ENCODE assay signal across 18 mouse cellular contexts in the genomic region with DNA sequence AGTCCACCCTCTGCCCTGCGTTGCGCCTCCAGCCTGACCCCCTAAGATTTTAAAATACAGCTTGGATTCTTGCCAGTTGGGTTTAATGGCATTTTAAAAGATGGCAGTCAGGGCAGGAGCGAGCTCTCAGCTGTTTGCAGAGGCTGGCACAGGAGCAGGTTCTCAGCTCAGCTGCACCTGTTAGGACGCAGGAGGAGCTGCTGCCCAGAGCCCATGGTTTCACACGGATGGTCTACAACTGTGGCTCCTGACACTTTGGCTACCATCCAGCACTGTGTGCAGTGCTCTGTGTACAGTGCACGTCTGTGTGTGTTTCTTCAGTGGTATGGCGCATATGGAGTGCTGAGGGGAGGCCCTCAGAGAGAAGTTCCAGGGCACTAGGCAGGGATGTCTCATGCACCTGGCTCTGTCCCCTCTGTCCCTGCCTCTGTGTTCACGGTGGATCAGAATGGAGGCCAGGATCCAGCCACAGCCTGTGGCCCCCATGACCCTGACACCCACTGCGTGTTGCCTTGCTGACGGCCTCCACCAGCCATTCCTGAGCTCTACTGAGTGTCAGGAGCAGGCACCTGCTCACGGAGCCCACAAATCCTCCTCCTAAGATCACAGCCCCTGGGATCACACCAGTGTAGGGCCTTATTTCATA. TPM values are rescaled to one million over a fixed set of nuclear protein-coding genes. Genes with fewer than 3 reads are reported as not detected.
DNase-seq lines count a peak whose midpoint lies in the region; ATAC-seq and TF ChIP-seq lines count a peak whose summit lies in the region.
"Had no signal": no experiment of that assay in that cellular context is flagged by ENCODE, and none has a peak within 500 bp of the region (broad histone marks: within the 10 kb centered on the region; RNA-seq: fewer than 3 reads in every experiment).

No protein-coding gene starts in this region.

- H3K9me3 ChIP-seq in midbrain, postnatal 0 days (ENCODE audit: low read length), result no peaks in the 10 kb centered on the region
- H3K9me3 ChIP-seq in midbrain, embryonic 13.5 days, result no peaks in the 10 kb centered on the region
- H3K9me3 ChIP-seq in forebrain, embryonic 16.5 days (ENCODE audit: control insufficient read depth, low read length), result no peaks in the 10 kb centered on the region
- H3K9me3 ChIP-seq: midbrain, embryonic 10.5 days; neural tube, embryonic 13.5 days had no signal

- H3K27me3 ChIP-seq in heart, adult 2 months (ENCODE audit: control insufficient read depth, insufficient read depth, low read length), result no peaks in the 10 kb centered on the region
- H3K27me3 ChIP-seq in midbrain, postnatal 0 days (ENCODE audit: insufficient read depth, low read length), result no peaks in the 10 kb centered on the region
- H3K27me3 ChIP-seq in midbrain, embryonic 13.5 days, result no peaks in the 10 kb centered on the region
- no peaks in the 10 kb centered on the region for H3K27me3 ChIP-seq in forebrain, embryonic 16.5 days (replicated peaks; ENCODE audit: control insufficient read depth, insufficient read depth, low read length)
- H3K27me3 ChIP-seq: CH12.LX; neural tube, embryonic 13.5 days had no signal

- TF ChIP-seq CTCF in heart, adult 2 months (IDR thresholded peaks at IDR 0.05), result no peak
- no peak for TF ChIP-seq CTCF in midbrain, postnatal 0 days (IDR thresholded peaks at IDR 0.05)

- TF ChIP-seq EP300 in heart, adult 2 months (IDR thresholded peaks at IDR 0.05; ENCODE audit: insufficient read depth, low read depth, low read length), result no peak

- no peaks in the 10 kb centered on the region for H3K36me3 ChIP-seq in heart, adult 2 months (ENCODE audit: control insufficient read depth, insufficient read depth, low read length)
- peaks cover 31% of the 10 kb centered on the region for H3K36me3 ChIP-seq in midbrain, postnatal 0 days (ENCODE audit: insufficient read depth, low read length)
- peaks cover 30% of the 10 kb centered on the region for H3K36me3 ChIP-seq in midbrain, embryonic 13.5 days
- H3K36me3 ChIP-seq in forebrain, embryonic 16.5 days (ENCODE audit: control insufficient read depth, insufficient read depth), result no peaks in the 10 kb centered on the region

- DNase-seq in heart, postnatal 4 days, result peak; percentile 3
- no peak for DNase-seq in heart, adult 2 months
- DNase-seq in midbrain, postnatal 0 days (ENCODE audit: low spot score), result peak; percentile 59
- no peak for DNase-seq in adrenal gland, adult (ENCODE audit: inconsistent age in 2 of 2, low spot score in 1 of 2)
- DNase-seq in gastrocnemius, postnatal 14 days, result no peak
- DNase-seq: adrenal gland, postnatal 36 days; gastrocnemius, postnatal 25 days; kidney, adult 8-10 months; lung, adult 2 months; thymus, postnatal 14 days had no signal

- H3K4me3 ChIP-seq in heart, adult 2 months, result no peak overlapping the region
- H3K4me3 ChIP-seq in midbrain, postnatal 0 days (ENCODE audit: low read depth, low read length), result no peak overlapping the region
- H3K4me3 ChIP-seq in midbrain, embryonic 13.5 days (replicated peaks), result no peak overlapping the region
- H3K4me3 ChIP-seq in forebrain, embryonic 16.5 days (replicated peaks; ENCODE audit: low read length), result no peak overlapping the region
- H3K4me3 ChIP-seq: midbrain, embryonic 10.5 days; neural tube, embryonic 13.5 days had no signal

- 87% methylated on average over 11 of the region's 11 CpGs for WGBS in heart, adult 2 months
- 83% methylated on average over 11 of the region's 11 CpGs for WGBS in midbrain, postnatal 0 days
- 88% methylated on average over 11 of the region's 11 CpGs for WGBS in midbrain, embryonic 13.5 days
- 70% methylated on average over 11 of the region's 11 CpGs for WGBS in forebrain, embryonic 16.5 days

- H3K4me2 ChIP-seq in midbrain, postnatal 0 days (ENCODE audit: low read depth, low read length, poor library complexity, severe bottlenecking), result no peak overlapping the region
- no peak overlapping the region for H3K4me2 ChIP-seq in midbrain, embryonic 13.5 days (replicated peaks)
- H3K4me2 ChIP-seq in forebrain, embryonic 16.5 days (ENCODE audit: low read length), result no peak overlapping the region
- H3K4me2 ChIP-seq: neural tube, embryonic 13.5 days had no signal

- no peaks in the 10 kb centered on the region for H3K4me1 ChIP-seq in heart, adult 2 months (ENCODE audit: control insufficient read depth, insufficient read depth, low read length)
- H3K4me1 ChIP-seq in midbrain, postnatal 0 days (ENCODE audit: insufficient read depth, low read length), result no peaks in the 10 kb centered on the region
- H3K4me1 ChIP-seq in midbrain, embryonic 13.5 days (replicated peaks), result no peaks in the 10 kb centered on the region
- H3K4me1 ChIP-seq in forebrain, embryonic 16.5 days (replicated peaks; ENCODE audit: control insufficient read depth, insufficient read depth, low read length), result peaks cover 11% of the 10 kb centered on the region
- H3K4me1 ChIP-seq: midbrain, embryonic 10.5 days; neural tube, embryonic 13.5 days had no signal

- no peak for TF ChIP-seq POLR2A in heart, adult 2 months (IDR thresholded peaks at IDR 0.05; ENCODE audit: insufficient read depth, low read depth, low read length)

- ATAC-seq in midbrain, postnatal 0 days (ENCODE audit: low FRiP score), result 0 out of 2 replicates have a peak, but pooled peaks have one; percentile 35
- no peak for ATAC-seq in midbrain, embryonic 13.5 days
- ATAC-seq in forebrain, embryonic 16.5 days, result peak; percentile 55

- H3K9ac ChIP-seq in heart, adult 2 months (ENCODE audit: low read depth, low read length), result no peak overlapping the region
- H3K9ac ChIP-seq in midbrain, postnatal 0 days (replicated peaks; ENCODE audit: low read length, poor library complexity, severe bottlenecking), result no peak overlapping the region
- H3K9ac ChIP-seq in midbrain, embryonic 13.5 days (replicated peaks), result no peak overlapping the region
- H3K9ac ChIP-seq in forebrain, embryonic 16.5 days (replicated peaks; ENCODE audit: low read depth, low read length), result no peak overlapping the region
- H3K9ac ChIP-seq: neural tube, embryonic 13.5 days had no signal

- H3K27ac ChIP-seq in heart, adult 2 months, result no peak overlapping the region
- no peak overlapping the region for H3K27ac ChIP-seq in midbrain, postnatal 0 days (ENCODE audit: low read depth, low read length)
- no peak overlapping the region for H3K27ac ChIP-seq in midbrain, embryonic 13.5 days
- peak overlapping the region; percentile 30; the same call in 1 of the 2 replicates for H3K27ac ChIP-seq in forebrain, embryonic 16.5 days (ENCODE audit: low read length)
- H3K27ac ChIP-seq: midbrain, embryonic 10.5 days; neural tube, embryonic 13.5 days had no signal

- no peaks in the 10 kb centered on the region for H3K79me2 ChIP-seq in heart, adult 2 months (replicated peaks; ENCODE audit: control insufficient read depth, insufficient read depth, low read length)

- intact Hi-C loops in heart, adult 2 months (cut with DNase I), result no loop called here
- intact Hi-C loops in gastrocnemius, postnatal 14 days (cut with DNase I; ENCODE audit: low total_unique reads), result loop anchor here (10.0 kb wide), 1 partner anchor 752 kb away; a partner anchor contains a TSS

RNA-seq across cellular contexts. Expression of a gene that starts 29.5 kb away (rescaled TPM):
- total RNA-seq in heart, postnatal 4 days (2021), result 10 to 100 TPM; 27.1 to 27.3 TPM
- 10 to 100 TPM; 13.5 to 15.3 TPM for total RNA-seq in heart, adult 2 months (2021)
- 10.5 and 10.7 TPM in 2 replicates for polyA plus RNA-seq in heart, adult 2 months (2012; rRNA removed)
- total RNA-seq in midbrain, postnatal 0 days (2014; rRNA removed), result 20.2 and 22.9 TPM in 2 replicates
- polyA plus RNA-seq in midbrain, postnatal 0 days (2015; fragmentation: Nextera tagmentation; extraction: Ambion mirVana), result 22.6 and 24.7 TPM in 2 replicates
- polyA plus RNA-seq in midbrain, embryonic 13.5 days (2015; fragmentation: Nextera tagmentation; extraction: Ambion mirVana), result 12.6 and 13.3 TPM in 2 replicates
- polyA plus RNA-seq in forebrain, embryonic 16.5 days (2015; fragmentation: Nextera tagmentation; extraction: Ambion mirVana), result 11.1 and 11.9 TPM in 2 replicates
- 1 to 10 TPM; 7.2 to 8.5 TPM for total RNA-seq in gastrocnemius, postnatal 14 days (2021)

RNA-seq across cellular contexts. Expression of a gene that starts 34.1 kb away (rescaled TPM):
- not detected for total RNA-seq in heart, postnatal 4 days (2021)
- not detected for total RNA-seq in heart, adult 2 months (2021)
- not detected in 2 replicates for polyA plus RNA-seq in heart, adult 2 months (2012; rRNA removed)
- total RNA-seq in midbrain, postnatal 0 days (2014; rRNA removed), result not detected in 2 replicates
- polyA plus RNA-seq in midbrain, postnatal 0 days (2015; fragmentation: Nextera tagmentation; extraction: Ambion mirVana), result not detected in 2 replicates
- polyA plus RNA-seq in midbrain, embryonic 13.5 days (2015; fragmentation: Nextera tagmentation; extraction: Ambion mirVana), result not detected in 2 replicates
- not detected in 2 replicates for polyA plus RNA-seq in forebrain, embryonic 16.5 days (2015; fragmentation: Nextera tagmentation; extraction: Ambion mirVana)
- not detected for total RNA-seq in gastrocnemius, postnatal 14 days (2021)
- total RNA-seq: adrenal gland, postnatal 36 days; CH12.LX; gastrocnemius, postnatal 25 days; left cerebral cortex, postnatal 36 days had no signal
- polyA plus RNA-seq: cerebellum, adult 2 months; heart, postnatal 0 days; lung, adult 2 months; midbrain, embryonic 10.5 days; neural tube, embryonic 13.5 days had no signal

Comparison
In these comparisons a context has a peak if more than half of its experiments do, and no peak if none do; other contexts are left out.
1. DNase-seq: peak in heart, postnatal 4 days (single experiment) and midbrain, postnatal 0 days (single experiment); none in heart, adult 2 months (0 of 2), adrenal gland, adult (0 of 2) and gastrocnemius, postnatal 14 days (single experiment).